Mouse (Mus musculus) lung, adult 2 months (tissue): ENCODE measurements around the gene Smarcc1. TPM values are rescaled to one million over a fixed set of nuclear protein-coding genes. Genes with fewer than 3 reads are reported as not detected.
A peak's percentile ranks its signal among the peaks of the same experiment; 100 is the strongest.

Source experiments
- DNase-seq: peaks from one replicate; pipeline ENCODE4 v3.0.0; 2022
- H3K4me1 ChIP-seq: fragments of 200-500 bp; 2 replicates; pipeline ENCODE4 v1.6.1; 2011; ENCODE audit warnings: low read length; ENCODE audit not compliant: control insufficient read depth, insufficient read depth
- H3K4me3 ChIP-seq: fragments of 200-500 bp; replicated peaks from 2 replicates; pipeline ENCODE3; 2011; ENCODE audit warnings: low read depth, mild to moderate bottlenecking, control low read depth, low read length; ENCODE audit errors: extremely low read depth
- CTCF ChIP-seq: fragments of 200-500 bp; IDR thresholded peaks from 2 replicates; pipeline ENCODE4 v1.5.1; 2011; ENCODE audit warnings: mild to moderate bottlenecking, low read length, control low read depth; ENCODE audit not compliant: insufficient read depth
- POLR2A ChIP-seq: fragments of 200-500 bp; IDR thresholded peaks from 2 replicates; pipeline ENCODE4 v1.6.1; 2011; ENCODE audit warnings: low read depth, mild to moderate bottlenecking, control low read depth, low read length, borderline replicate concordance; ENCODE audit errors: extremely low read depth
- WGBS: fragments of 180-500 bp; shearing (Covaris S2); methylation state at CpG from one replicate; pipeline ENCODE4 v1.1.7; 2018; 5-methylcytosine and 5-hydroxymethylcytosine counted together
- polyA plus RNA-seq: library from polyadenylated mRNA; depleted of rRNA; stranded (reverse); fragments of >200 nt; gene quantifications from 2 replicates; pipeline ENCODE4 v1.2.3, GENCODE M21; 2012

Gene Smarcc1
- polyA plus RNA-seq, 1 experiment = 11.9 TPM

DNA sequence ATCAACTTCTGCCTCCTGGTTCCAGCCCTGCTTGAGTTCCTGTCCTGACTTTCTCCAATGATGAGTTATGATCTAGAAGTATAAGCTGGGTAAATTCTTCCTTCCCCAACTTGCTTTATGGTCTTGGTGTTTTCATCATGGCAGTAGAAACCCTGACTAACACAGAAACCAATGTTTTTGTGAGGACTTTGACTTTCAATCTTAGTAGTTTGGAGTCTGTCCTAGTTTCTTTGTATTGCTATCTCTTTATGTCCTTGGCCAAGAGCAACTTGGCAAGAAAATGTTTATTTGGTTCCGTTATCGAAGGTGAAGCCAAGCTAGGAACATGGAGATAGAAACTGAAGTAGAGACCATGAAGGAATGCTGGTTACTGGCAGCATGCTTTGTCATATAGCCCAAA, 45.6 kb downstream of the Smarcc1 start:
- 74% methylated on average over 2 of the region's 2 CpGs for WGBS
- TF ChIP-seq POLR2A (no peak), CTCF (no peak)
- no peaks in the 10 kb centered on the region for H3K4me1 ChIP-seq
- DNase-seq = no peak
- H3K4me3 ChIP-seq = no peak overlapping the region

GRCm38 (mm10) chr9:110170858-110171257, 53.4 kb downstream of the Smarcc1 start:
- DNase-seq = no peak
- 73% methylated on average over 5 of the region's 5 CpGs for WGBS
- Histone ChIP-seq H3K4me3 (no peak overlapping the region), H3K4me1 (no peaks in the 10 kb centered on the region)
- no peak for TF ChIP-seq POLR2A
- TF ChIP-seq CTCF = no peak

- 66% methylated on average over 2 of the region's 2 CpGs for WGBS
- no peaks in the 10 kb centered on the region for H3K4me1 ChIP-seq
- H3K4me3 ChIP-seq = no peak overlapping the region
- DNase-seq = no peak
- TF ChIP-seq POLR2A (no peak), CTCF (no peak)
These were observed 82.4 kb downstream of the Smarcc1 start for GRCm38 (mm10) chr9:110199870-110200269.

DNA sequence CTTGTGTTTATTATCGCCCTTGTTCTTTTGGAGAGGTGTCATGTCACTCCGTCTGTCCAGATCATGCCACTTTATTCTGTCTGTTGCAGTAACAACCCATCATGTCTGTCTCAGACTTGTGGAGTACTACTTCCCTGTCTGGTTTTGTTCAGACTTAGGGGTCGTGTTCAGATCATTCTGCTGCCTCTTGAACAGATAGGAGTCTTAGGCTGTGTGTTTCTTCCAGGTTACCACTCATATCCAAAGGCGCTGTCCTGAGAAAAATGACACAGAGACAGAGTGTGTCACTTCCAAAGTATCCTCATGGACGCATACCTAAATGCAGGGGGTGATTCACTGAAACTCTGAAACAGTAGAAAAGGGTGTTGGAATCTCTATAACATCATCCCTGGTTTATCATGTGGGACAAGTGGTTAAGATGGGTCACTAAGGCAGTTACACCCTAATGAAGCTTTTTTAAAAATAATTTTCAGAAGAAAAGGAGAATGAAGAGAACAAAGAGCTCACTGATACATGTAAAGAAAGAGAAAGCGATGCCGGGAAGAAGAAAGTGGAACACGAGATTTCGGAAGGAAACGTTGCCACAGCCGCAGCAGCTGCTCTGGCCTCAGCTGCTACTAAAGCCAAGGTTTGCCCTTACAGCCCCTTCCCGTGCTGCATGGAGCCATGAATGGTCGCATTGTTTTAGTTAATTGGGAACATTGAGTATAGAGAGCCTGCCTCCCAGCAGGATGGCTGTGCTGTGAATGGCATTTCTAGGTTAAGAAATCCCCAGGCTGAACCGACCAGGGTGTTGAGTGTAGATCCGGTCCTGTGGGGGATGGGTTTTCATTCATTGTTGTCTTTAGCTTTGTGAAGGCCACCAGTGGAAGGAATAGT, 88.3 kb downstream of the Smarcc1 start:
- no peak for DNase-seq
- H3K4me3 ChIP-seq = no peak overlapping the region
- no peaks in the 10 kb centered on the region for H3K4me1 ChIP-seq
- WGBS = 77% methylated on average over 15 of the region's 15 CpGs
- TF ChIP-seq CTCF (no peak), POLR2A (no peak)

GRCm38 (mm10) chr9:110206437-110206836, 88.9 kb downstream of the Smarcc1 start:
- no peak for DNase-seq

GRCm38 (mm10) chr9:110208265-110208664, 90.8 kb downstream of the Smarcc1 start:
- 60% methylated on average over 7 of the region's 7 CpGs for WGBS
- no peak for DNase-seq
- no peaks in the 10 kb centered on the region for H3K4me1 ChIP-seq
- no peak overlapping the region for H3K4me3 ChIP-seq
- TF ChIP-seq POLR2A (no peak), CTCF (no peak)

More at GRCm38 (mm10) chr9:110206437-110206836, 88.9 kb downstream of the Smarcc1 start:
- no peak overlapping the region for H3K4me3 ChIP-seq
- TF ChIP-seq CTCF (no peak), POLR2A (no peak)
- no peaks in the 10 kb centered on the region for H3K4me1 ChIP-seq
- WGBS = 93% methylated on average over 2 of the region's 2 CpGs

DNA sequence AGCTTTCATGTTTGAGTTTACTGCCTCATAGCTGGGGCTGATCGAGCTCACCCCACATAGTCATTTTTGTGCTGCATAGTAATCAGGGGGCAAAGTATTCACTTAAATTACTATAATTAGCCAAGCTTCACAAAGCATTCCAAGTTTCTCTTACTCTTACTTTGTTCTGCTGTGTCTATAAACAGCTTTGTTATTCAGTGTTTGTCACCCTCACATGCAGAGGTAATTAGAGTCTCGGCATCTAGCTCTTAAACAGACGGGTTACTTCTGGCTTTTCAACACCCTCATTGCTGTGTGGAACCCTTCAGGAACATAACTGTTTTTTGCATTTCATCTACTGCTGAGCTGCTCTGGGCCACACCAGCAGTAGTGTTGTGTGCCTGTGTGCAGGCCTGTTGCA, 91.5 kb downstream of the Smarcc1 start:
- Histone ChIP-seq H3K4me3 (no peak overlapping the region), H3K4me1 (no peaks in the 10 kb centered on the region)
- 91% methylated on average over 3 of the region's 3 CpGs for WGBS
- TF ChIP-seq POLR2A (no peak), CTCF (no peak)
- no peak for DNase-seq

- no peak for TF ChIP-seq POLR2A
- no peak for DNase-seq
- WGBS = 87% methylated on average over 4 of the region's 4 CpGs
- H3K4me1 ChIP-seq = no peaks in the 10 kb centered on the region; the same call in 1 of the 2 replicates
- H3K4me3 ChIP-seq = no peak overlapping the region
These were observed 106.8 kb downstream of the Smarcc1 start for GRCm38 (mm10) chr9:110224273-110224672.

GRCm38 (mm10) chr9:110226191-110226590, 108.7 kb downstream of the Smarcc1 start:
- no peak for DNase-seq
- Histone ChIP-seq H3K4me1 (no peaks in the 10 kb centered on the region; the same call in 1 of the 2 replicates), H3K4me3 (no peak overlapping the region)
- TF ChIP-seq CTCF (no peak), POLR2A (no peak)
- WGBS = 95% methylated on average over 4 of the region's 4 CpGs

DNA sequence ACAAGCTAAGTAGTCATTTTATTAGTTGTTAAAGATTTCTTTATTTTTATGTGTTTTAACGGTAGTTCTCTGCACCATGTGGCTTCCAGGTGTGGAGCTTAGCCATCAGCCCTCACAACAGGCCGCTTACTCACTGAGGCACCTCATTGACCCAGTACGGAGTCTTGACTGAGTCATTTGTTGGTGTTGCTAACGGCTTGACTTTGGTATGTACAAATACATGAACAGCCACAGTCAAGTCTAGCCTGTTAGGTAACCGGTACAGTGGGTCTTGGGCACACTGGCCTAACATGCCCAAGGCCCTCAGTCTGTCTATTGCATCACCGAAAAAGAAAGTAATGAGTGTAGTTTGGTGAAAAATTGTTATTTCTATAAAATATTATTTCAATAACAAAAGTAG, 111.2 kb downstream of the Smarcc1 start:
- no peak overlapping the region for H3K4me3 ChIP-seq
- 69% methylated on average over 6 of the region's 6 CpGs for WGBS
- TF ChIP-seq POLR2A (no peak), CTCF (no peak)
- no peaks in the 10 kb centered on the region; the same call in 1 of the 2 replicates for H3K4me1 ChIP-seq
- DNase-seq = peak; percentile 9
